Mouse (Mus musculus) T-cell, adult 2 months (primary cell): ENCODE measurements at regions not wholly inside any gene's neighbourhood (a gene's known extent, or its start where the extent isn't known, plus 50 kb on each side); places are given as distances from the start of the nearest gene placed in this dataset.

Experiments used
- DNase-seq: peaks from one replicate; pipeline ENCODE4 v3.0.0; 2022; ENCODE audit warnings: low spot score

- DNase-seq, result no peak
Measured at GRCm38 (mm10) chr10:37079535-37079934, 59.2 kb downstream of the Marcks start.

DNA sequence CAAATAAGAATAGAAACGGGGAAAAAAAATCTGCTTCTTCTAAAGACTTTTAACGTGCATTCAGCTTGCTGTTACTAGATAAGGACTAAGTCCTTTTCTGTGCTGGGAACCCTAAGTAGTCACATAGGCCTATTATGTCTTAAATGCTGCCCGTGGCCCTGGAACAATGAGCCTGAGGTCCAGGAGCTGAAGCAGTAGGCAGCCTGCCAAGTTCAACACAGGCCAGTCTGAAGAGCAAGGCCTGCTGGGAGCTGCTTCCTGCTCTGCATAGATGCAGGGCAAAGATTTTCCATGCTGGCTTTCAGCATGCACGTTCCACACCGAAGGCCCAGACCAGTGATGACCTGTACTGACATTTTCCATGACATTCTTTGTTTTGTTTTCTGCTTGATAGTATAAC lies 60.3 kb downstream of the Marcks start:
- no peak for DNase-seq

GRCm38 (mm10) chr10:37077741-37078140 lies 61.0 kb downstream of the Marcks start:
- no peak for DNase-seq

- peak; percentile 23 for DNase-seq
Measured at GRCm38 (mm10) chr10:37072834-37073233, 65.9 kb downstream of the Marcks start.

DNA sequence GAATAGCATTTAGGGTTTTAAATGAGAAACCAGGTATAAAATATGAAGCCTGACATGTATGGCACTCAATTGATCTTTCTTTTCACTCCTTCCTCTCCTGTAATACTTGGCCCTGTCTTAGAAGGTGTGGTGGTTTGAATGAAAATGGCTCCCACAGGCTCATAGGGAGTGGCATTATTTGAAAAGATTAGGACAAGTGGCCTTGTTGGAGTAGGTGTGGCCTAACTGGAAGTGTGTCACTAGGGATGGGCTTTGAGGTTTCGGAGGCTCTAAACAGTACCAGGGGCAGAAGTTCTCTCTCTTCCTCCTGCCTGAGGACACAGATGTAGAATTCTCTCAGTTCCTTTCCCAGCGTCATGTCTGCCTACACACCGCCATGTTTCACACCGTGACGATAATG lies 66.7 kb downstream of the Marcks start:
- DNase-seq, result no peak

DNA sequence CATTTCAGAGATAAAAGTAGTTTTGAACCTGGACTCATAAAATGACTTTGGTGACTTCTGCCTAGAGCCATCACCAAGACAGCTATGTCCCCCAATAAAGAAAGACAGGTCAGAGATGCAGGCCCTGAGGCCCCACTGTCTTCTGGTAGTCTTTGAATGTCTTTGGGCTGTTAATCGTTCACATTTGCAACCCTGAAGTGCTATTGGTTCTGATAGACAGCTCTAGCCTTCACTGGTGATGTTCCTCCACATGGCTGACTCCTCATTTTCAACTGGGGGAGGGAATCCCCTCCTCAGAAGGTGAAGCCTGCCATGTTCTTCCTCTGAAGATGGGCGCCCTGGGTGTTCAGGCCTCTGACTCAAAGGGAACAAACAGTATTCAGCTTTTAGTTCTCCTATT lies 67.3 kb downstream of the Marcks start:
- DNase-seq, result no peak
